Mouse (Mus musculus) retina, postnatal 1 day (tissue): ENCODE measurements around the gene Tmem51.
A peak's percentile ranks its signal among the peaks of the same experiment; 100 is the strongest.

Experiments
- DNase-seq: peaks from one replicate; pipeline ENCODE4 v3.0.0-alpha.2; 2012

Gene Tmem51

DNA sequence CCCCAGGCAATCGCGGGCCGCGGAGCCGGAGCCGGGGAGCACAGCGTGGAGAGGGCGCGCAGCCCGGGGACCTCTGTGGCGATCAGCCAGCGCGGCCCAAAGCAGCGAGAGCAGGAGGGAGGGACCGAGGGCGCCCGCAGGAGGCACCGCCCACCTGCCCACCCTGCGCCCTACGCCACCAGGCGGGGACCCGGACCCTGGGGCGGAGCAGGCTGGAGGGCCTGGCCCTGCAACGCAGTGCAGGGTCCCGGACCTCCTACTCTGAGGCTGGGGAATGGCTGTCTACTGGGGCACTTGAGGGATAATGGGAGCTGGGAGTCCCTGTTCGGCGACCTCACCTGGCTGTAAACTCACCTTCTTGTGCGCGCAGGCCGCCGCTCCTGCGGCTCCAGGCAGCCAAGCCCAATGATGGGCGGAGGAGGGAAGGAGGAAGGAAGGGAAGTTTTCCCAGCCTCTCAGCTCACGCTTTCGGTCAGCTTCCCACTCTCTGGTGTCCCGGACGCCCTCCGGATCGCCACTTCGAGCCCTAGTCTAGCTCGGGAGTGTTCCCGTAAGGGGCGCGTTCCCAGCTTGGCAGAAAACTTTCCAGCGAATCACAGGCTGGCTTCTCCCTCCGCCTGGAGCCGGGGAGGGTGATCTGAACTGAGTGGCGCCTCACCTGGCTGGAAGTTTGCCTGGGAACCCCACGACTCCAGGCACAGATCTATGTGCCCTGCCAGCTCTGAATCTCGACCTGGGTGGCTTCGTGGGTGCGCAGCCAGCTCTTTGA lies at the start of gene Tmem51:
TSS of gene Tmem51 (minus strand) at position 174 of the 769 bp plus-strand sequence.
- peak; percentile 70 for DNase-seq

DNA sequence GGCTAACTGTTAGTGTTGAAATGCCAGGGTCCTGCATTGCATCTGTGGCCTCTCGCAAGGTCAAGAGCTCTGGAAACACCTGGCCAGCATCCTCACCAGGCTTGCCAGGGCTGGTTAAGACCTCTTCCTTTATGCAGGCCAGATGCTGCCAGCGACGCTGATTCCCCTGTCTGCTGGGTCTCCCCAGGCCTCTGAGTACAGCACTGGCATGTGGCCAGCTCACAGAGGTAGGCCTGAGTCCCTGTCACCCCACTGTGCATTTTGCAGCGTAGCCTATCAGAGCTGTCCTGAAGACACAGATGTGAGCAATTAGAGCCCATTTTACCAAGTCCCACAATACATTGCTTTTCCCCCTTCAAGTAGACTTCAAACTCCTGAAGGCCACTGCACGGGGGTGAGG lies 46.1 kb upstream of the Tmem51 start:
- DNase-seq: peak; percentile 27

GRCm38 (mm10) chr4:142127275-142127788 lies 43.2 kb upstream of the Tmem51 start:
- no peak for DNase-seq

- peak; percentile 14 for DNase-seq
These were observed 42.7 kb upstream of the Tmem51 start for GRCm38 (mm10) chr4:142126641-142127274.

- DNase-seq: no peak
These were observed 37.1 kb upstream of the Tmem51 start for GRCm38 (mm10) chr4:142121164-142121563.

DNA sequence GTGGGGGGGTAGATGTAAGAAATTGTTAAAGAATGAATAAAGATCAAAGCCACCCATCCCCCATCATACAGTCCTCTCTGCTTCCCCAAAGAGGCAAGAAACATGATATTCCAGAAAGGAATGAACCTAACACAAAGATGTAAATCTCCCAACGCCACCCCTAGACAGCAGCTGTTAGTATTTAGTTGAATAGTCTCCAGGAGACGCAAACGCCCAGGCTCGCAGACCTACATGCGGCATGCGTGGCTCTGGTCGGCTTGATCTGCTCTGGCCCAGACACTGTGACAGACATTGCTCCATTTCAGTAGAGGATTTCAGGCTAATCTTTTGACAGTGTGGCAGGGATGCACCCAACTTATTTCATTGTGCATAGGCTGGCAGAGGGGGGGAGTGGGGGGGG lies 34.4 kb upstream of the Tmem51 start:
- DNase-seq: no peak

GRCm38 (mm10) chr4:142117993-142118392 lies 33.9 kb upstream of the Tmem51 start:
- DNase-seq: no peak

- DNase-seq: no peak
These were observed 29.2 kb upstream of the Tmem51 start for GRCm38 (mm10) chr4:142113306-142113705.

DNA sequence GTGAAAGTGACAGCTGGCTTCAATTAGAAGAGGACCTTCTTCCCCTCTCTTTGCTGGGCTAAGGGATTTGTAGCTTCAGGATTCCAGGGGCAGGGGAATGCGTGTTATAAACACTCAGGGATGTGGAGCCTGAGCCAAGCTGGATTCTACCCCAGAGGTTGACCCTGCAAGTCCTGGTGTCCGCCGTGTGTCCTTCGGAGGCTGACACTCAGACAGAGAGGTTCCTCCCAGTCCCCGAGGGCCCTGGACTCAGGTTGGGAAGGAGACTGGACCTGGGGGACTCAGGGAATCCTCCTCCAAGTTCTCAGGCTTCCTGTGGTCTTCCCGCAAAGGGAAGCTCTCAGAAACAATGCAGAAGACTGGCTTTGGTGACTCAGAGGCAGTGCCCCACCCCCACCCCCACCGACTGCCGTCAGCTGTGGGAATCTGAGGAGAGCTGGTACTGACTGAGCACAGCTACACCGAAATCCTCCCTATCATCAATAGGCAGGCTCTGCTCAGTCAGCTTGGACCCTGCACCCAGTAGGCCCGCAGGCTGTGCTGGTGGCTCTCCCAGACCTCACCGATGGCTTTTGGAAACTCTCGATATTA lies 19.1 kb upstream of the Tmem51 start:
- DNase-seq: no peak

- peak; percentile 79 for DNase-seq
These were observed 14.2 kb upstream of the Tmem51 start for GRCm38 (mm10) chr4:142098303-142098702.

DNA sequence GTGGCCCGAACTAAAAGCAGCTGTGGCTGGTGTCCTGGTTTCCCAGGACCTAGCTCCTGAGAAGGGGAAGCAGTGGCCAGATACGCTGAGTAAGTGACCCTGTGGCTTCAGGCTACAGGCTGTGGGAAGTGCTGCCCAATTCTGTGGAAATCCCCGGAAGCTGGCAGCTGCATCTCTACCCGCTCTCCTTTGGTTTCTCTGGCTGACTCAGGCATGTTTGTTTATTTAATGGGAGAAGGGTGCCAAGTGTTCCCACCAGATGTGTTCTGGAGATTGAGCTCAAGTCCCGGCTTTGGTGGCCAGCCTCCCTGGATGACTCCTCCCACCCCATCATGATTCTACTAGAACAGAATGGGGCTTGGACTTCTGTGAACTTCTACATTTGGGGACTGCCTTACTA lies 13.8 kb upstream of the Tmem51 start:
- DNase-seq: peak; percentile 40

DNA sequence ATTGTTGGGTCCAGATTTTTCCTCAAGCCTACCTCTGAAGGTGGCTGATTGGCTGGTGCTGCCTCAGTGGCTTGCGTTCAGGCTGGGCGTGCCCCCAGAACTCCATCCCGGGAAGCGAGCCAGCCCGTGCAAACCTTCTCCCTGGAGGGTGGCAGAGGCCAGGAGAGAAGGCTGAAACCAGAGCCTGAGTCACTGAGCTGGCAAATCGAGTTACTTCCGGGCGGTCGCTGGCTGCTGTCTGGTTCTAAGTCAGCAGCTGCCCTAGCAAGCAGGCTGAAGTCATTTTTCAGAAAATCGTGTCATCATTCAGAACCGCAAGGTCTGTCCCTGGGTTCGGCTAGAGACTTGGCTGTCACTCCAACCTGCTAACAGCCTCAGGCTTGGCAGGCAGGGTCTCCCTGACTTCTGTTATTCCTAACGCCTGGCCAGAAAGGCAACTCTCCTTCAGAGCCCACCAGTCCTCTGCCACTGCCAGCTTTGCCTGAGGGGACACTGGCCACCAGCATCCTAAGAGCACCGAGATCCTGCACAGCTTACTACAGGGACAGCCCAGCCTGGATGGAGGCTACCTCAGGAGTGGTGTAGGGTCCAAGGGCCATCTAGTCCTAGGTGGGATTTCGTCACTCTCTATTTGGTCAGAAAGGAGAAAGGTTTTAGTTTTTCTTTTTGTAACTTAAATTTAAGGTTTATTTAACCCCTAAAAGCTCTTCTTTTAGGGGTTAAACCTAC lies 11.6 kb upstream of the Tmem51 start:
- peak; percentile 87 for DNase-seq

DNA sequence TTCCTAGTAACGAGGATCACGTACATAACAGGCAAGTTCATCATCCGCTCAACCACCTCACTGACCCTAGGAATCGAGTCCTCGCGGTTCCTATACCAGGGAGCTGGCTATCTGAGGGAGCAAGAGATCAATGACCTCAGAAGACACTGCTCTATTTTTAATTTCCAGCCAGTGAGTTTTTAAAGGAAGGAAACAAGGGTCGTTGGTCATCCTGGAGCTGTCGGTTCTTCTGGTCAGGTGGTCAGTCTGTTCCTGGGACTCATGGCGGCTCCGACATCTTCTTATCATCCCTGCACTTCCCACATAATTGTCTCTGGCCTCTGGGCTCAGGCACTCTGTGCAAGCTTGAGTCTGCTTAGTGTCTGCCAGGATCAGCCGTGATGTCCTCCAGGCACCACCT lies 10.3 kb upstream of the Tmem51 start:
- no peak for DNase-seq

DNA sequence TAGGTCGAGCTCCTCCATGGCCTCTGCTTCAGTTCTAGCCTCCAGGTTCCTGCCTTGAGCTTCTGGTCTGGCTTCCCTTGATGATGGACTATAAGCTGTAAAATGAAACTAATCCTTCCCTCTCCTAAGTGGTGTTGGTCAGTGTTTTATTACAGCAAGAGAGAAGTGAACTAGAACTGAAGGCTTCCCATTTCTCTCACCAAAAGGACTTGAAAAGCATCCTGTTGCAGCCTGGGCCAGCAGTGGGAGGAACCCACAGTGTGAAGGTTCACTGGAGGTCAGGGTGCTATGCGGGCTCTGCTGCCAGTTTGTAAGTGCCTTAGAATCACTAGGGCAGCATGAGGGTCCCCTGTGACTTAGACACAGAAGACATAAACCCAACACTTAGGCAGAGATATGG lies 7.0 kb upstream of the Tmem51 start:
- DNase-seq: no peak

GRCm38 (mm10) chr4:142089966-142090365 lies 5.9 kb upstream of the Tmem51 start:
- DNase-seq: no peak

DNA sequence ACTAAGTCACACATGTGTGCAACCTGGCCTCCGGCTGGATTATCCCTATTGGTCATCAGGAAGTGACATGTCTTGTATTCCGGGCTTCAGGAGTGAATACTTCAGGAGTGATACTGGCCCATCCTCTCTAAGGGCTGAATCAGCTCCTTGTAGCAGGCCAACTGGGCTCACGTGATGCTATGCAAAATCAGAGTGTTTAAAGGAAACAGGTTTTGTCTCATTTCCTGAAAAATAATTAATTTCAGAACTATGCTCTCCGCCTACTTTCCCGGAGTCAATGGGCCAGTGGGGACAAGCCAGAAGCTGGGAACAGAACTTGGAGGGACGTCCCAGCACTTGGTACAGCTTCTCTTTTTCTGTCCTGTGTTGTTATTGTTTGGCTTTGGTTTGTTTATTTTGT lies 4.7 kb upstream of the Tmem51 start:
- no peak for DNase-seq

DNA sequence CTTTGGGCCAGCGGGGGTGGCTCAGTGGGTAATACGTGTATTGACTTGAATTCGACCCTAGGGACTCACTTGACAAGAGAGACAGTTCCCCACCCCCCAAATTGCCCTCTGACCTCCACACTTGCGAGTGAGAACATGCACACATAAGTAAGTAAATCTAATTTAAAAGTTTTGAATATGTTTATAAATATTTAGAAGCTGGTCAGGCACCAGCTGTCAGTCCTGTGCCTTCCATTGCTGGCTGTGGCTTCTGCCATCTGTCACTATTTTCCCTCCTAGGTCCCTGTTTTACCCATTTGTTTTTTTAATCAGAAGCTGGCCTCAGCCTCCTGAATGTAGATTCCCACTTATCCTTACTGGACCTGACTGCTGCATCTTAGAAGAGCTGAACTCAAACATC lies 4.3 kb upstream of the Tmem51 start:
- no peak for DNase-seq

DNA sequence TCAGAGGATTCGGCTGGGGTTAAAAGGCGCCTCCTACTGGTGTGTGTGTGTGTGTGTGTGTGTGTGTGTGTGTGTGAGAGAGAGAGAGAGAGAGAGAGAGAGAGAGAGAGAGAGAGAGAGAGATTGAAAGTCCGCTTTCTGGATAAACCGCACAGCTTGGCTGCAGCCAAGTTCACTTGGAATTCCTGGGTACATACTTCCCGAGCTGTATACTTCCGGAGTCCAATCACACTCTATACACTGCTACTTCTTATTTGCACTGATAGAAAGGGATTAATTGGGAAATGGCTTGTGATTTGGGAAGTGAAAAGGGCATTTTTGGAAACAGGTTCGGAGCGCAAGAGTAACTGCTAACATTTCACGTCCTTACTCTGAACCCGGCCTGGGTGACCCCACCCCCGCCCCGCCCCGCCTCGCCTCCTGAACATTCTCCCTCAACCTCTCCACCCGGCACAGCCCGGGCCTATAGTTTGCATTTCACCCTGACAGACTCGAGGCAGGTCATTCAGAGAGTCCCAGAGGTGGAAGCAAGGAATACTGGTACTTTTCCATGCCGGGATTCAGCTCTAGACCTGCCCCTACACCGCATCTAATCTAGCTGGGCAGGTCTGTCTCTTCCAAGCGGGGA lies 946 bp upstream of the Tmem51 start:
- DNase-seq: no peak

DNA sequence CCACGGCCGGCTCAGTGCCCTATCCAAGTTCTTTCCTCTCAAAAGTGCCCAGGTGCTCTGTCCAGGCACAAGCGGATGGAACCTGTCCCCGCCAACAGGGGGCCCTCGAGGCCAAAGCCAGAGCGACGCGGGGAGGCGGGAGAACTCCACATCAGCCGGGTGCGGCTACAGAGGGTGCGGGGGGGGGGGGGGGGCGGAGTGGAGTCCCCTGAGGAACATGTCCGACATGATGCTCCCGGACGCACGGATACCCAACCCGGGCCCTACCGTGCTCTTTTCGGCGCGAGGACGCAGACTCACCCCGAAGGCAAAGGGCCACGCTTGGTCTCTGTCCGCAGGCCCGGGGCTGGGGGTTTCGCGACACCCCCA lies 358 bp downstream of the Tmem51 start:
- peak; percentile 77 for DNase-seq

DNA sequence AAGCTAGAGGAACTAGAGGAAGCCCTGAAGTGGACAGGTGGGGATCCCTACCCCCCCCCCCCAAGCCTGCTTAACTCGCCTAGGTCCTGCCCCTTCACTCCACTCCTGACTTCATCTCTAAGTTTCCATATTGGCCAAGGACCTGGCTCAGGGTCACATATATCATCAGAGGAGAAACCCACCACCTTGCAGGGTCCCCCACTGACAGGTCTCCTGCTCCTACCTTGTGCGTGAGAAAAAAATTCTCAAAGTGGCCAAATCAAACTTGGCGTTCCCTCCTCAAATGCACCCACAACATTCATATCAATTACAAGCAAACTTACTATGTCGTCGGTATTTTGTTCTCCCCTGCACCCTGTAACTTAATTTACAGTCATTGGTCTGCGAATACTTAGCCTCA lies 911 bp downstream of the Tmem51 start:
- no peak for DNase-seq

DNA sequence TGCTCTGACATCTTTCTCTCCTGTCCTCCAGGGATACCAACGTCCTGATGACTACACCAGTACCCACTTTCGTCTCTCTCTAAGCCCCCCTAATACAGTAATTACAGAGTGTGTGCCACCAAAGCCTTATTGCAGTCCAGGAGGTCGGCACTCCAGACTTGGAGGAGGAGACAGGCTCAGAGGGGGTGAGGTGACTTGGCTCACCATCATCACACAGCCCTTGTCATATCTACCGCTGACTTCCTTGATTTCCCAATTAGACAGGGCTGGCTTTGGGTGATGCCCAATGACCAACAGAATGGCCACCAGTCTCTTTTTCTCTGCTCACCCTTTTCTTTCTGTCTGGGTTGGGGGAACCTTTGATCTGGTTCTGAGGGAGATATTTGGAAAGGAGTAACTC lies 1.4 kb downstream of the Tmem51 start:
- DNase-seq: no peak

GRCm38 (mm10) chr4:142081631-142082283 lies 2.3 kb downstream of the Tmem51 start:
- DNase-seq: no peak
